Mouse (Mus musculus) neural tube, embryonic 13.5 days (tissue): Measurements from ENCODE around the gene Cdx4. TPM values are rescaled to one million over a fixed set of nuclear protein-coding genes. Genes with fewer than 3 reads are reported as not detected.

Experiments
- polyA plus RNA-seq: library from polyadenylated mRNA; unstranded; fragments of >200 nt; fragmentation: Nextera tagmentation; extraction: Ambion mirVana; gene quantifications from 2 replicates; pipeline ENCODE4 v1.2.1, GENCODE M21; 2015

The Cdx4 gene
- polyA plus RNA-seq, 1 experiment from 2014 or later = not detected

Other genes starting within 250 kb of the Cdx4 start
- gene Nap1l2, start 134.8 kb upstream of the Cdx4 start, polyA plus RNA-seq = 88.9 and 93.2 TPM in 2 replicates
- gene Chic1, start 35.1 kb downstream of the Cdx4 start, polyA plus RNA-seq = 7.7 and 8.0 TPM in 2 replicates
- 0.66 TPM in 1 of 2 replicates, not detected in the other for gene Tsx, start 93.1 kb downstream of the Cdx4 start, polyA plus RNA-seq
- not detected in 2 replicates for gene Gm26992, start 100.6 kb downstream of the Cdx4 start, polyA plus RNA-seq